14 mouse cellular contexts compared by ENCODE assay signal in the genomic region with DNA sequence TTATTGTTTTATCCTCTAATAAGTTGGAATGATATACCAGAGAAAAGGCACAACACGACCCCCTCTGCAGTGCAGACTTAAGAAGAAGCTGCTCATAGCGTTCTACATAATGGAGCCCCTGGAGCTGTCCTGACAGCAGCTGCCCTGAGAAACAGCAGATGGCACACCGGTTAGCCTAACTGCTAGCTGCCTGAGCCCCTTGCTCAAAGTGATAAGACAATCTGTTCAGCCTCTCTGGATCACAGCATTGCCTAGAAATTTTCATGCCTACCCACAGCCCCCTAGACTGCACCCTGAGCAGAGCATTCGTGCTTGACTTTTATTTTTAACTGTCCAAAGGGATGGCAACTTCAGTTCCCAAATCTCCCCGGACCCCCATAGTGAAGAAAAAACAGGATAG.
DNase-seq lines count a peak whose midpoint lies in the region; ATAC-seq and TF ChIP-seq lines count a peak whose summit lies in the region.
"Had no signal": no experiment of that assay in that cellular context is flagged by ENCODE, and none has a peak within 500 bp of the region (broad histone marks: within the 10 kb centered on the region; RNA-seq: fewer than 3 reads in every experiment).

No protein-coding gene starts in this region.

- H3K4me1 ChIP-seq in hindbrain, embryonic 12.5 days: peaks cover 4% of the 10 kb centered on the region; the same call in 1 of the 2 replicates
- peaks cover 14% of the 10 kb centered on the region; the same call in 1 of the 2 replicates for H3K4me1 ChIP-seq in midbrain, postnatal 0 days (ENCODE audit: insufficient read depth, low read length)
- H3K4me1 ChIP-seq in lung, adult 2 months (ENCODE audit: control insufficient read depth, insufficient read depth, low read length): no peaks in the 10 kb centered on the region

- no peak overlapping the region; the same call in 1 of the 2 replicates for H3K27ac ChIP-seq in hindbrain, embryonic 12.5 days
- no peak overlapping the region for H3K27ac ChIP-seq in midbrain, postnatal 0 days (ENCODE audit: low read depth, low read length)
- H3K27ac ChIP-seq: kidney, postnatal 0 days; stomach, postnatal 0 days had no signal

- no peaks in the 10 kb centered on the region for H3K27me3 ChIP-seq in hindbrain, embryonic 12.5 days
- no peaks in the 10 kb centered on the region for H3K27me3 ChIP-seq in midbrain, postnatal 0 days (ENCODE audit: insufficient read depth, low read length)

- no peak overlapping the region for H3K4me2 ChIP-seq in hindbrain, embryonic 12.5 days (replicated peaks)
- H3K4me2 ChIP-seq in midbrain, postnatal 0 days (ENCODE audit: low read depth, low read length, poor library complexity, severe bottlenecking): no peak overlapping the region
- H3K4me2 ChIP-seq: liver, embryonic 11.5 days had no signal

- H3K9me3 ChIP-seq in hindbrain, embryonic 12.5 days (replicated peaks): no peaks in the 10 kb centered on the region
- H3K9me3 ChIP-seq in midbrain, postnatal 0 days (ENCODE audit: low read length): no peaks in the 10 kb centered on the region

- TF ChIP-seq CTCF in brain, embryonic 14.5 days (IDR thresholded peaks at IDR 0.05; ENCODE audit: borderline replicate concordance, extremely low read depth, insufficient read depth, insufficient read length): no peak
- TF ChIP-seq CTCF in midbrain, postnatal 0 days (IDR thresholded peaks at IDR 0.05): no peak
- TF ChIP-seq CTCF in lung, adult 2 months (IDR thresholded peaks at IDR 0.05; ENCODE audit: insufficient read depth, low read length): no peak

- DNase-seq in brain, embryonic 14.5 days (ENCODE audit: low read depth): peak; percentile 84
- peak; percentile 47 for DNase-seq in embryo, embryonic 10.5 days (ENCODE audit: low spot score)
- DNase-seq in midbrain, postnatal 0 days (ENCODE audit: low spot score): peak; percentile 78
- DNase-seq in layer of hippocampus, adult 11-12 months (ENCODE audit: low spot score): no peak
- no peak for DNase-seq in lung, adult 2 months
- DNase-seq in lung, adult 18-20 months: no peak
- DNase-seq: cerebellum, adult 2 months; lung, postnatal 14 days; right cerebral cortex, postnatal 25 days had no signal

- H3K9ac ChIP-seq in hindbrain, embryonic 12.5 days: no peak overlapping the region
- H3K9ac ChIP-seq in midbrain, postnatal 0 days (replicated peaks; ENCODE audit: low read length, poor library complexity, severe bottlenecking): no peak overlapping the region

- H3K36me3 ChIP-seq in hindbrain, embryonic 12.5 days: no peaks in the 10 kb centered on the region
- no peaks in the 10 kb centered on the region for H3K36me3 ChIP-seq in midbrain, postnatal 0 days (ENCODE audit: insufficient read depth, low read length)

- peak; percentile 87 for ATAC-seq in hindbrain, embryonic 12.5 days (ENCODE audit: low FRiP score)
- ATAC-seq in midbrain, postnatal 0 days (ENCODE audit: low FRiP score): no peak

- no peak overlapping the region for H3K4me3 ChIP-seq in hindbrain, embryonic 12.5 days
- no peak overlapping the region for H3K4me3 ChIP-seq in midbrain, postnatal 0 days (ENCODE audit: low read depth, low read length)
- H3K4me3 ChIP-seq in lung, adult 2 months (replicated peaks; ENCODE audit: extremely low read depth, low read depth, low read length): no peak overlapping the region
- H3K4me3 ChIP-seq: myocyte had no signal

- TF ChIP-seq POLR2A in brain, embryonic 14.5 days (IDR thresholded peaks at IDR 0.05; ENCODE audit: borderline replicate concordance, extremely low read depth, insufficient read depth, insufficient read length, poor library complexity, severe bottlenecking): no peak
- no peak for TF ChIP-seq POLR2A in lung, adult 2 months (IDR thresholded peaks at IDR 0.05; ENCODE audit: borderline replicate concordance, extremely low read depth, low read depth, low read length)

- WGBS in hindbrain, embryonic 12.5 days: 25% methylated on average over 5 of the region's 5 CpGs
- 20% methylated on average over 5 of the region's 5 CpGs for WGBS in midbrain, postnatal 0 days
- 30% methylated on average over 5 of the region's 5 CpGs for WGBS in lung, adult 2 months

Comparison
In these comparisons a context has a peak if more than half of its experiments do, and no peak if none do; other contexts are left out.
1. DNase-seq: peak in brain, embryonic 14.5 days (single experiment), embryo, embryonic 10.5 days (single experiment) and midbrain, postnatal 0 days (single experiment); none in layer of hippocampus, adult 11-12 months (single experiment), lung, adult 2 months (single experiment) and lung, adult 18-20 months (0 of 2).